Mouse (Mus musculus): ENCODE results near the gene 1700003F12Rik. TPM values are rescaled to one million over a fixed set of nuclear protein-coding genes. Genes with fewer than 3 reads are reported as not detected.

The 1700003F12Rik gene
- polyA plus RNA-seq, 1 experiment from 2014 or later, result 3.2 TPM

DNA sequence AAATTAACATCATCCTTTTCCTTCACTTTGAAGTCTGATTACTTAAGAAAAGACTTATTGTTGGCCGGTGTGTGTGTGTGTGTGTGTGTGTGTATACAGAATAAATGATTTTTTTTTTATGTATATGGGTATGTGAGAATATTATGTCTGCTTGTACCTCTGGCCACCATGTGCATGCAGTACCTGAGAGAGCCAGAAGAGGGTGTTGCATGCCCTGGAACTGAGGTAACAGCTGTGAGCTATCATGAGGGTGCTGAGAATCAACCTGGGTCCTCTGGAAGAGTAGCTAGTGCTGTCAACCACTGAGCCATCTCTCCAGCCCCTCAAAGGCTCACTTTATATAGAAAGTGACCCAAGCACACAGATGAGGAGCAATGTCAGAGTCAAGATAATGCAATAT, 34.5 kb downstream of the 1700003F12Rik start:
- no peak for ATAC-seq (ENCODE audit: low FRiP score, low read depth)
- no peaks in the 10 kb centered on the region for H3K36me3 ChIP-seq
- H3K27me3 ChIP-seq (replicated peaks), result 0 out of 2 replicates have a peak, but pooled peaks cover 3% of the 10 kb centered on the region
- WGBS, result 93% methylated on average over 1 of the region's 1 CpGs
- no peak overlapping the region for H3K27ac ChIP-seq
- no peak overlapping the region for H3K4me3 ChIP-seq
- H3K9me3 ChIP-seq, result no peaks in the 10 kb centered on the region
- peaks cover 30% of the 10 kb centered on the region for H3K4me1 ChIP-seq
- no peak overlapping the region for H3K9ac ChIP-seq
- H3K4me2 ChIP-seq (replicated peaks), result no peak overlapping the region

GRCm38 (mm10) chr2:154583906-154584872, 37.3 kb downstream of the 1700003F12Rik start:
- 0 out of 2 replicates have a peak, but pooled peaks have one; percentile 42 for ATAC-seq (ENCODE audit: low FRiP score, low read depth)
- WGBS, result 55% methylated on average over 15 of the region's 15 CpGs
- Histone ChIP-seq H3K36me3 (0 out of 2 replicates have a peak, but pooled peaks cover 6% of the 10 kb centered on the region), H3K4me1 (peaks cover 15% of the 10 kb centered on the region), H3K9me3 (no peaks in the 10 kb centered on the region), H3K9ac (no peak overlapping the region), H3K27ac (peak overlapping the region; percentile 27; the same call in 1 of the 2 replicates), H3K27me3 (replicated peaks) (0 out of 2 replicates have a peak, but pooled peaks cover 3% of the 10 kb centered on the region), H3K4me3 (no peak overlapping the region), H3K4me2 (replicated peaks) (no peak overlapping the region)

DNA sequence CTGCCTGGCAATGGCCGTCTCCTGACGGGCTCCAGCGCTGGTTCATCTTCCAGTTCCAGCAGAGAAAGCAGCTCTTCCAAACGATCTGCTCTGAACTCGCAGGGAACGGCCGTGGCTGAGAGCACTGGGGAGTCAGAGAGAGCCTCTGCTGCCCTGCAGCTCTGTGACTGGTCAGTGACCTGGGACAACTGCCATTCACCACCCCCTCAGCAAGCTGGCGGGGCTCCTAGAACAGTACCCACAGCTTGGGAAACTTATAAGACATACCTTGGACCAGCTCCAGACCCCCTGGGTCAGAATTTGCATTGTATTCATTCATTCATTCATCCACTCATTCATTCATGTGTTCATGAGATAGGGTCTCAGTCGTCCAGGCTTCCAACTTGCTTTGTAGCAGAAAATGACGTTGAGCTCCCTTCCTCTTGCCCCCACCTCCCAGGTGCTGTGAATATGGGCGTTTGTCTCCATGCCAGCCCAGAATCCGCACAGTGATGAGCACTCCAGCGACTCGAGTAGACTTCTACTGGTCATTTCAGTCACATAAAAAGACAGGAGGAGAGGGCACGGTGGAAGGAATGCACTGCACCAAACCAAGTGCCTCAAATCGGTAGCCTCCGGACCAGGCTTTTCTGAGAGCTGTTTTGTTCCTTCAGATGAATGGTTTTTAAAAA, 38.2 kb downstream of the 1700003F12Rik start:
- Histone ChIP-seq H3K9ac (no peak overlapping the region), H3K4me1 (peaks cover 15% of the 10 kb centered on the region), H3K9me3 (no peaks in the 10 kb centered on the region), H3K36me3 (0 out of 2 replicates have a peak, but pooled peaks cover 6% of the 10 kb centered on the region), H3K4me2 (replicated peaks) (no peak overlapping the region), H3K4me3 (no peak overlapping the region), H3K27ac (no peak overlapping the region), H3K27me3 (replicated peaks) (0 out of 2 replicates have a peak, but pooled peaks cover 3% of the 10 kb centered on the region)
- ATAC-seq (ENCODE audit: low FRiP score, low read depth), result no peak
- 67% methylated on average over 17 of the region's 17 CpGs for WGBS

DNA sequence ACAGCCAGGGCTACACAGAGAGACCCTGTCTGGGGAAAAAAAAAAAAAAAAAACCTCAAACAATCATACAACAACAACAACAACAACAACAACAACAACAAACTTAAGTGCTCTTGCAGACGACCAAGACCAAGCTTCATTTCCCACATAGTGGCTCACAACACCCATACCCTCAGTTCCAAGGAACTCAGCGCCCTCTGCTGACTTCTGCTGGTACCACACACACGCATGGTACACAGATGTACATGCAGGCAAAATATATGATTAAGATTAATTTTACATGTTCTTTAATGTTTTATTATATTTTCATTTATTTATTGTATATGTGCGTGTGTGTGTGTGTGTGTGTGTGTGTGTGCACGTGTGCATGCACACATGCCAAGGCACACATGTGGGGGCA, 39.5 kb downstream of the 1700003F12Rik start:
- ATAC-seq (ENCODE audit: low FRiP score, low read depth), result no peak
- WGBS, result 73% methylated on average over 5 of the region's 5 CpGs
- Histone ChIP-seq H3K4me2 (replicated peaks) (no peak overlapping the region), H3K9me3 (no peaks in the 10 kb centered on the region), H3K4me3 (no peak overlapping the region), H3K27ac (no peak overlapping the region), H3K9ac (no peak overlapping the region), H3K36me3 (0 out of 2 replicates have a peak, but pooled peaks cover 6% of the 10 kb centered on the region), H3K27me3 (replicated peaks) (0 out of 2 replicates have a peak, but pooled peaks cover 3% of the 10 kb centered on the region), H3K4me1 (peaks cover 15% of the 10 kb centered on the region)

DNA sequence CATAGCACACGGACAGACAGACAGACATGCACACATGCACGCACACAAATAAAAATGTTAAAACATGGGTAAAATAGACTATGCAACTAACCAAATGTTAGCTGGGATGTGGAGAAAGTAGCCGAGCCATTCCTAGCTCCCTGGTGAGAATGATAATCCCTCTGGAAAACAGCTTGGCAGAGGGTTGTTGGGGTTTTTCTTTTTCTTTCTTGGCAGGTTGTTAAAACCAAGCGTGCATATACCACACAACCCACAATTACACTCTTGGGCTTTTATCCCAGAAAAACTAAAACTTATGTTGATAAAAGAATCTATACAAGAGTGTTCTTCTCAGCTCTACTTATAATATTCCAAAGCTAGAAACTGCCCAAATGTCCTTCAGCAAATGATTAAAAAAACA, 42.2 kb downstream of the 1700003F12Rik start:
- H3K27ac ChIP-seq, result no peak overlapping the region

DNA sequence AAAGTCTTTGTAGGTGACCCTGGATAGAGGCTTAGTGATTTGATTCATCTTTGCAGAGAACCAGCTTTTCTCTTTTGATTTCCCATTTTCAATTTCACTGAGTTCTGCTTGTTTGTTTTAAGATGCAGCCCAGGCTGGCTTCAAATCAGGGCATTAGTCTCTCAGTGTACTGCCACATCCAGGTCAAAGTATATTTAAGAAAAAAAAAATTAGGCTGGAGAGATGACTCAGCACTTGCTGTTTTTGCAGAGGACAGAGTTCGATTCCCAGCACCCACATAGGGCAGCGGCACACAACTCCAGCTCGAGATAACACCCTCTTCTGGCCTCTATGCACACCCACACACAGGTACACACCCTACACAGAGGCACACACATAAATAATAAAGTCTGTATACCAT, 44.4 kb downstream of the 1700003F12Rik start:
- 84% methylated on average over 3 of the region's 3 CpGs for WGBS
- no peaks in the 10 kb centered on the region for H3K4me1 ChIP-seq
- H3K36me3 ChIP-seq, result peaks cover 10% of the 10 kb centered on the region; the same call in 1 of the 2 replicates
- no peaks in the 10 kb centered on the region for H3K9me3 ChIP-seq
- no peak overlapping the region for H3K9ac ChIP-seq
- no peak for ATAC-seq (ENCODE audit: low FRiP score, low read depth)
- no peak overlapping the region for H3K4me2 ChIP-seq (replicated peaks)
- H3K27ac ChIP-seq, result no peak overlapping the region
- no peaks in the 10 kb centered on the region for H3K27me3 ChIP-seq (replicated peaks)
- H3K4me3 ChIP-seq, result no peak overlapping the region

More for the DNA sequence above, 42.2 kb downstream of the 1700003F12Rik start:
- Histone ChIP-seq H3K9me3 (no peaks in the 10 kb centered on the region), H3K27me3 (replicated peaks) (no peaks in the 10 kb centered on the region), H3K36me3 (peaks cover 10% of the 10 kb centered on the region; the same call in 1 of the 2 replicates), H3K9ac (no peak overlapping the region), H3K4me2 (replicated peaks) (no peak overlapping the region), H3K4me3 (no peak overlapping the region), H3K4me1 (peaks cover 11% of the 10 kb centered on the region)
- ATAC-seq (ENCODE audit: low FRiP score, low read depth), result no peak
- 87% methylated on average over 4 of the region's 4 CpGs for WGBS

DNA sequence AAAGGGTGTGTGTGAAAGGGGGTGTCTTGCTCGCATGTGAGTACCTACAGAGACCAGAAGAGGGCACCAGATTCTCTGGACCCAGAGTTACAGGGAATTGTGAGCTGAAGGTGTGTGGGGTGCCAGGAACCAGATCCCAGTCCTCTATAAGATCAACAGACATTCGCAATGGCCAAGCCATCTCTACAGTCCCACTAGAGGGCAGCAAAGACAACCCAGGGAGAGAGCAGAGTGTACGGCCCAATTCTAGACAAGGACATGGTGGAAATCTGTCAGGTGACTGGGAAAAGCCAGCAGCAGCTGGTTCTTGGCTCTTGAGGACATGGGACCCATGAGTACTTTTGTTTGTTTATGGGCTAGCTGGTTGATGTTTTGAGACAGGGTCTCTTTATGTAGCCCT, 46.1 kb downstream of the 1700003F12Rik start:
- no peak for ATAC-seq (ENCODE audit: low FRiP score, low read depth)
- no peaks in the 10 kb centered on the region for H3K9me3 ChIP-seq
- WGBS, result 70% methylated on average over 3 of the region's 3 CpGs
- no peak overlapping the region for H3K27ac ChIP-seq
- no peaks in the 10 kb centered on the region for H3K4me1 ChIP-seq
- no peaks in the 10 kb centered on the region for H3K27me3 ChIP-seq (replicated peaks)
- H3K4me3 ChIP-seq, result no peak overlapping the region
- H3K4me2 ChIP-seq (replicated peaks), result no peak overlapping the region
- no peak overlapping the region for H3K9ac ChIP-seq
- H3K36me3 ChIP-seq, result peaks cover 4% of the 10 kb centered on the region; the same call in 1 of the 2 replicates

GRCm38 (mm10) chr2:154595775-154596174, 48.9 kb downstream of the 1700003F12Rik start:
- no peak overlapping the region for H3K4me2 ChIP-seq (replicated peaks)
- ATAC-seq (ENCODE audit: low FRiP score, low read depth), result no peak
- H3K9ac ChIP-seq, result no peak overlapping the region
- no peak overlapping the region for H3K4me3 ChIP-seq
- H3K36me3 ChIP-seq, result peaks cover 4% of the 10 kb centered on the region; the same call in 1 of the 2 replicates
- H3K27ac ChIP-seq, result no peak overlapping the region
- no peaks in the 10 kb centered on the region for H3K9me3 ChIP-seq
- H3K4me1 ChIP-seq, result no peaks in the 10 kb centered on the region
- H3K27me3 ChIP-seq (replicated peaks), result no peaks in the 10 kb centered on the region
- 84% methylated on average over 5 of the region's 5 CpGs for WGBS

DNA sequence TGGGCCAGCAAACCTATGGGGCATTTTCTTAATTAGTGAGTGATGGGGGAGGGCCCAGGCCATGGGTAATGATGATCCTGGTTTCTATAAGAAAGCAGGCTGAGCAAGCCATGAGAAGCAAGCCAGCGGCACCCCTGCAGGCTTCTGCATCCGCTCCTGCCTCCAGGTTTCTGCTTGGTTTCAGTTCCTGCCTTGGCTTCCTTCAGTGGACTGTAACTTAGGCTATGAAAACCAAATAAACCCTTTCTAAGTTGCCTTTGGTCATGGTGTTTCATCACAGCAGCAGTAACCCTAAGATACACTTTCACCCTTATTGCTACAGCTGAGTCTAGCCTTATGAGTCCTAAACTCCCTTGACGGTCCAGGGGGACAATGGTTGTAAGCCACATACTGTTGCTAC, 50.5 kb downstream of the 1700003F12Rik start:
- H3K9me3 ChIP-seq, result no peaks in the 10 kb centered on the region
- H3K4me1 ChIP-seq, result no peaks in the 10 kb centered on the region
- no peak overlapping the region for H3K9ac ChIP-seq
- H3K4me3 ChIP-seq, result no peak overlapping the region
- H3K27me3 ChIP-seq (replicated peaks), result no peaks in the 10 kb centered on the region
- WGBS, result 91% methylated on average over 3 of the region's 3 CpGs
- no peak overlapping the region for H3K27ac ChIP-seq
- ATAC-seq (ENCODE audit: low FRiP score, low read depth), result no peak
- no peak overlapping the region for H3K4me2 ChIP-seq (replicated peaks)
- H3K36me3 ChIP-seq, result peaks cover 4% of the 10 kb centered on the region; the same call in 1 of the 2 replicates

Other genes with a start within 250 kb of the 1700003F12Rik start
- not detected in 2 replicates for gene Bpifb9b, start 239.9 kb upstream of the 1700003F12Rik start, polyA plus RNA-seq (2016; fragmentation: Nextera tagmentation; extraction: Ambion mirVana)
- 15.2 and 15.7 TPM in 2 replicates for gene Cdk5rap1, start 174.1 kb upstream of the 1700003F12Rik start, polyA plus RNA-seq (2016; fragmentation: Nextera tagmentation; extraction: Ambion mirVana)
- 7.3 and 8.6 TPM in 2 replicates for gene Snta1, start 139.0 kb upstream of the 1700003F12Rik start, polyA plus RNA-seq (2016; fragmentation: Nextera tagmentation; extraction: Ambion mirVana)
- gene Cbfa2t2, start 110.6 kb upstream of the 1700003F12Rik start, polyA plus RNA-seq (2016; fragmentation: Nextera tagmentation; extraction: Ambion mirVana), result 62.4 and 67.0 TPM in 2 replicates
- 0.47 and 1.0 TPM in 2 replicates for gene Actl10, start 4.7 kb downstream of the 1700003F12Rik start, polyA plus RNA-seq (2016; fragmentation: Nextera tagmentation; extraction: Ambion mirVana)
- gene Necab3, start 11.8 kb downstream of the 1700003F12Rik start, polyA plus RNA-seq (2016; fragmentation: Nextera tagmentation; extraction: Ambion mirVana), result 15.6 and 18.2 TPM in 2 replicates
- 29.9 and 30.8 TPM in 2 replicates for gene E2f1, start 22.8 kb downstream of the 1700003F12Rik start, polyA plus RNA-seq (2016; fragmentation: Nextera tagmentation; extraction: Ambion mirVana)
- gene Pxmp4, start 56.6 kb downstream of the 1700003F12Rik start, polyA plus RNA-seq (2016; fragmentation: Nextera tagmentation; extraction: Ambion mirVana), result 16.5 TPM in 2 replicates
- 0.82 and 1.1 TPM in 2 replicates for gene Zfp341, start 66.2 kb downstream of the 1700003F12Rik start, polyA plus RNA-seq (2016; fragmentation: Nextera tagmentation; extraction: Ambion mirVana)
- gene 4930519P11Rik, start 66.4 kb downstream of the 1700003F12Rik start, polyA plus RNA-seq (2016; fragmentation: Nextera tagmentation; extraction: Ambion mirVana), result 0.46 and 0.58 TPM in 2 replicates
- 21.8 and 29.4 TPM in 2 replicates for gene Chmp4b, start 104.6 kb downstream of the 1700003F12Rik start, polyA plus RNA-seq (2016; fragmentation: Nextera tagmentation; extraction: Ambion mirVana)
- not detected in 2 replicates for gene Gm14214, start 222.9 kb downstream of the 1700003F12Rik start, polyA plus RNA-seq (2016; fragmentation: Nextera tagmentation; extraction: Ambion mirVana)
- gene Raly, start 244.0 kb downstream of the 1700003F12Rik start, polyA plus RNA-seq (2016; fragmentation: Nextera tagmentation; extraction: Ambion mirVana), result 36.7 and 49.2 TPM in 2 replicates
- gene a, start 244.3 kb downstream of the 1700003F12Rik start, polyA plus RNA-seq (2016; fragmentation: Nextera tagmentation; extraction: Ambion mirVana), result 0.89 TPM in 1 of 2 replicates, not detected in the other